Mouse (Mus musculus) lung, adult 2 months (tissue): ENCODE data around the gene Pde4b.

Experiments used
- CTCF ChIP-seq: fragments of 200-500 bp; IDR thresholded peaks from 2 replicates; pipeline ENCODE4 v1.5.1; 2011; ENCODE audit warnings: mild to moderate bottlenecking, low read length, control low read depth; ENCODE audit not compliant: insufficient read depth
- POLR2A ChIP-seq: fragments of 200-500 bp; IDR thresholded peaks from 2 replicates; pipeline ENCODE4 v1.6.1; 2011; ENCODE audit warnings: low read depth, mild to moderate bottlenecking, control low read depth, low read length, borderline replicate concordance; ENCODE audit errors: extremely low read depth

DNA sequence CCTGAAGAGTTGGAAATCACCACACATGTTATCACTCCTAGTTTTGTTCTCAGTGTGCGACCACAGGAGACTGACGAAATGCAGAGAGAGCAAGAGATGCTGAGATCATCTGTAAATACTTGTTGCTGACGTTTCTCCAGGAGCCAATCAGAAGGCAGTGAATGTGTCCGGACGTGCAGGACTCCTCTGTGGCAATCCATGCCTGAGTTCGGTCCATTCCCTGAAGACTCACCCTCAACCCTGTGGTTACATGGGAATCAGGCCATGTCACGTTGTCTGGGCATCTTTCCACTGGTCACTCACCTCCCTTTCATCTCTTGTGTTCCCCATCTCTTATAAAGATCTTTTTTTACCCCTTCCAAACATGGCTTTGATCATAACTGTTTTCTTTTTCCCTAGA lies 468.2 kb downstream of the Pde4b start:
- no peak for TF ChIP-seq CTCF
- TF ChIP-seq POLR2A = no peak
